Mouse (Mus musculus): ENCODE measurements at regions not wholly inside any gene's neighbourhood (a gene's known extent, or its start where the extent isn't known, plus 50 kb on each side); places are given as distances from the start of the nearest gene placed in this dataset.

DNA sequence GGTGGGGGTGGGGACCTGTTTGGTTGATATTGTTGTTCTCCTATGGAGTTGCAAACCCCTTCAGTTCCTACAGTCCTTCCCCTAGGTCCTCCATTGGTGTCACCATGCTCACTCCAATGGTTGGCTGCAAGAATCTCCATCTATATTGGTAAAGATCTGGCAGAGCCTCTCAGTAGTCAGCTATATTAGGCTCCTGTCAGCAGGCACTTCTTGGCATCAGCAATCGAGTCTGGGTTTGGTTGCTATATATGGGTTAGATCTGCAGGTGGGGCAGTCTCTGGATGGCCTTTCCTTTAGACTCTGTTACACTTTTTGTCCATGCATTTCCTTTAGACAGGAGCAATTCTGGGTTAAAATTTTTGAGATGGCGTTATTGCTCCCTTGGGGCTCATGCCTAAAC is 238.4 kb upstream of the Slco6c1 start:
- no peaks in the 10 kb centered on the region for H3K4me1 ChIP-seq (ENCODE audit: control insufficient read depth, insufficient read depth, low read length)
- H3K4me3 ChIP-seq (ENCODE audit: insufficient read depth, low read length), result no peak overlapping the region
- H3K27ac ChIP-seq (ENCODE audit: insufficient read depth, low read depth, low read length), result no peak overlapping the region
- no peak for TF ChIP-seq POLR2A (IDR thresholded peaks at IDR 0.05; ENCODE audit: borderline replicate concordance, low read depth, low read length)
- TF ChIP-seq CTCF (IDR thresholded peaks at IDR 0.05; ENCODE audit: low read depth, low read length), result no peak

GRCm38 (mm10) chr1:97319622-97320021 is 191.5 kb upstream of the Slco6c1 start:
- Histone ChIP-seq H3K4me1 (ENCODE audit: control insufficient read depth, insufficient read depth, low read length) (peaks cover 5% of the 10 kb centered on the region), H3K4me3 (ENCODE audit: insufficient read depth, low read length) (no peak overlapping the region), H3K27ac (ENCODE audit: insufficient read depth, low read depth, low read length) (peak overlapping the region; percentile 75)
- TF ChIP-seq CTCF (IDR thresholded peaks at IDR 0.05; ENCODE audit: low read depth, low read length) (no peak), POLR2A (IDR thresholded peaks at IDR 0.05; ENCODE audit: borderline replicate concordance, low read depth, low read length) (no peak)

Measured in bone marrow macrophage, adult 2 months (primary cell).